Mouse (Mus musculus): ENCODE measurements at regions not wholly inside any gene's neighbourhood (a gene's known extent, or its start where the extent isn't known, plus 50 kb on each side); places are given as distances from the start of the nearest gene placed in this dataset.

DNA sequence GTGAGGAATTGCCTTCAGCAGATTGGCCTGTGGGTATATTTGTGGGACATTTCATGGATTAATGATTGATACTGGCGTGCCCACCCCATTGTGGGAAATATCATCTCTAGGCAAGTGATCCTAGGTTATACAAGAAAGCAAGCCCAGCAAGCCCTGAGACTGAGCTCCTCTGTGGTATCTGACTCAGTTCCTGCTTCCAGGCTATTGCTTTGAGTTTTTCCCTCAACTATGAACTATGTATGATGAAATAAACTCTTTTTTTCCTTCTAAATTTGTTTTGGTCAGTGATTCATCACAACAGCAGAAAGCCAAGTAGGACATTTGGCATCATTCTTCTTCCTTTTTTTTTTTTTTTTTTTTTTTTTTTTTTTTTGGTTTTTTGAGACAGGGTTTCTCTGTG, 119.8 kb downstream of the Tbr1 start:
- no peak for DNase-seq

DNA sequence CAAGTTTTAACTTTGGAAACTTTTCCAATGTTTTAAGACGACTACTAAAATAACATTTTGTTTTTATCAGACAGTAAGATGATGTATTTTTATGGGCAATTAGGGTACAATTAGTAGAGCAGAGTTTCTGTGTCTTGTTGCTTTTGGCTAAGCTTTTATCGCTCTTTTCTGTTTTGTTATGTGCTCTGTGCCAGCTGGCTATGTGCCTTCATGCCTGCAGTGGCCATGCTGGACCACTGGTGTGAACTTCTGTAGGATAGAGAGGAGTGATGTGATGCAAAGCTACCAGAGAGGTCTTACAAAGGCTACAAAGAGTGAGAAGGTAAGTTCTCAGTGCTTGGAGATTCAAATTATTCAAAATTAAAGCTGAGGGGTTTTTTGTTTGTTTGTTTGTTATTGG, 108.0 kb upstream of the Slc4a10 start:
- DNase-seq, result no peak

DNA sequence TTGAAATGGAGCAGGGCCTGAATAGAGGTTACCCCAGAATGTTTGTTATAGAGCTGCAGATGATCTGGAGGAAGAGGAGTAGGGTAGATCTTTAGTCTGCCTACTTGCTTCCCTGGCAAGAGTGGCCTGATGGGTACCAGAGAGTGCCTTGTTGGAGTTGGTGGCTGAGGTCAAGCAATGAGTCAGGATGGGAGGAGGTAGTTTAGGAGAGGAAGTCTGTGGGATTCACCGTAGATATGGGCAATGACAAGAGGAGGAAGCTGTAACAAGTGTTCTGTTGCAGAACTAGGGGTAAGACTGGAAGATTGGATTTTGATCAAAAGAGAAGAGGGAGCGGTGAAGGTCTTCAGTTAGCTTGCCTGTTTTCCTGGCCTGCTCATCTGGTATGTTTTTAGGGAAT, 80.3 kb upstream of the Slc4a10 start:
- DNase-seq, result no peak

DNA sequence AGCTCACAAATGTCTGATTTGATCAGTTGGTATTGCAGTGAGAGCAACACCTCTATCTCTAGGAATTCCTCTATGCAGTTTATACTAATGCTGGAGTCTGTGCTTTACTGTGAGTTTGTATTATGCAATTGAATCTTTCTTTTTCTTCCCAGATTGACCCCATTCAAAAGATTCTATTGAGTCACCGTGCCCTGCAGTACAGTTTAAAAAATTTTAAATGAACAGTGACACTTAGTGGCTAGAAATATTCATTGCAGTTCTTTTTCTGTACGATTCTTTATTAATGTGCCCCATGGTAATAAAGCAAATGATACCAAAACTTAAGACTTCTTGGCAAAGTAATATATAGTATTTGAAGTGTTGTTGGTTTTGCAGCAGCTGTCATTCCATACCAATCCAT, 78.5 kb upstream of the Slc4a10 start:
- no peak for DNase-seq

DNA sequence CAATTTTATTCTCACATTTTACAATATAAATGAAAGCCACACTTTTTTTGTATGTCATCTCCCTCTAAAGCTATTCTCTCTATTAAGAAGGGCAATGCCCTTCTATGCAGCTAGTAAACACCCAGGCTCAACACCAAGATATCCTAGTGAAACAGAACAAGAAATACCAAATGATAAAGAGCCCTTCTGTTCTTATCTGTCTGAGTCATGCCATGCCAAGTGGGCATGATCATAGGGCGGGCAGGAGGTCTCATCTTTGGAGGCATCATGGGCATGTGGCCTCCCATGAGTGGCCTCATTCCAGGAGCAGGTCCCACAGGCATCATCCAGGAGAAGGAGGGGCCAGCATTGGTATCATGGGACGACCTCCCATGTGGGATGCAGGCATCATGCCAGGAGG, 76.2 kb upstream of the Slc4a10 start:
- DNase-seq, result peak; percentile 4

DNA sequence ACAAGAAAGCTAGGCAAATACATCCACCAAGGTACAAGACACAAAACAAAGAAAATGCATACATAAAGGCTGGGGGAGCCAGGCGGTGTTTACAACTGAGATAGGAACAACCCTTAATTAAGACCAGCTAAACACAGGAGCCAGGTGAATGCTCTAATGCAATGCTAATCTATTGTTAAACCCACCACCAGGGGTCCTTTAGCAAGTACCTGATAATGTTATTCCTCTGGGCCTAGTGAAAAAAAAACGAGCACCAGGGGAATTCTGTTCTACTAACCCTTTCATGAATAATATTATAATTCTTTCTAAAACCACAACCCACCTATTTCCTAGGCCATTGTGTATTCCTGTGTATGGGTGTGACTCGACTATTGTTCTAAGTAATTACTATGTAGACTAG, 61.5 kb upstream of the Slc4a10 start:
- DNase-seq, result no peak

DNA sequence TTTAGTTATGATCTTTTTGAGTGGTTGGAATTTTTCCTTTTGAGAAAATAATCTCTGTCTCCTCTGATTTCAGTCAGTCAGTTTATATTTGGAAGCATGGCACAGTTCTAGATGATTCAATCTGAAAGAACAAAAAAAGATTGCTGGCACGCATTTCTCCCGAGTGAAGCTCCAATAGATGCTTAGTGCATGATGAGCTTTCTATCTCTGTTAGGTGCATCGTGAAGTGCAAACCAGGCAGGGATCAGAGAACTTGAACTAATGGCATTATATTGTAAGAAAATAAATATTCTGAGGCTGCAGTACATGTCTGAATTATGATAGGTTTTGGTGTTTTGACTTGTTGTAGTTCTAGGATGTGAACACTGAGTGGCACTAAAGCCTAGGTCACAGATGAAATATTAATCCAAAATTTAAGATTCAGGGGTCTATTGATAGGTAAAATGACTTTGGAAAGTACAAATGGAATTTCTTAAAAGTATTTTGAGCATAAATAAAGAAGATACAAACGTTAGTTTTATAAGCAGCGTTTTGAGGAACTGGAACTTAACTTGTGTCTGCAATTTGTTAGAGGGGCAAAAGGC, 59.2 kb upstream of the Slc4a10 start:
- DNase-seq, result no peak
